Mouse (Mus musculus) limb, embryonic 11.5 days (tissue): ENCODE results near the gene Fgfr2. TPM values are rescaled to one million over a fixed set of nuclear protein-coding genes. Genes with fewer than 3 reads are reported as not detected.

Source experiments
- ATAC-seq: fragments of 200-750 bp; cut with Nextera tagmentation; 2 replicates; pipeline ENCODE4 v1.8.0; 2017; ENCODE audit warnings: low read depth; ENCODE audit not compliant: insufficient number of reproducible peaks, low FRiP score, low TSS enrichment
- DNase-seq: peaks from one replicate; pipeline ENCODE4 v3.0.0-alpha.2; 2015; ENCODE audit warnings: low spot score
- H3K27ac ChIP-seq: fragments of 300-500 bp; sonication (generic); replicated peaks from 2 replicates; pipeline ENCODE4 v1.5.1; 2014; ENCODE audit warnings: low read depth, mild to moderate bottlenecking, low read length
- H3K27me3 ChIP-seq: fragments of 300-500 bp; sonication (generic); 2 replicates; pipeline ENCODE4 v1.6.1; 2014; ENCODE audit warnings: mild to moderate bottlenecking, low read length, mixed read lengths; ENCODE audit not compliant: control insufficient read depth, insufficient read depth
- H3K36me3 ChIP-seq: fragments of 300-500 bp; sonication (generic); 2 replicates; pipeline ENCODE4 v1.6.1; 2014; ENCODE audit warnings: mild to moderate bottlenecking, low read length, moderate library complexity, mixed read lengths; ENCODE audit not compliant: control insufficient read depth, insufficient read depth
- H3K4me1 ChIP-seq: fragments of 300-500 bp; sonication (generic); 2 replicates; pipeline ENCODE4 v1.6.1; 2014; ENCODE audit warnings: low read length, mixed read lengths; ENCODE audit not compliant: control insufficient read depth, insufficient read depth
- H3K4me2 ChIP-seq: fragments of 300-500 bp; sonication (generic); 2 replicates; pipeline ENCODE4 v1.6.1; 2014; ENCODE audit warnings: low read depth, mild to moderate bottlenecking, moderate library complexity; ENCODE audit not compliant: severe bottlenecking
- H3K4me3 ChIP-seq: fragments of 300-500 bp; sonication (generic); 2 replicates; pipeline ENCODE4 v1.5.1; 2014; ENCODE audit warnings: low read depth, low read length
- H3K9ac ChIP-seq: fragments of 300-500 bp; sonication (generic); 2 replicates; pipeline ENCODE4 v1.6.1; 2014; ENCODE audit warnings: mild to moderate bottlenecking, low read length
- H3K9me3 ChIP-seq: fragments of 300-500 bp; sonication (generic); 2 replicates; pipeline ENCODE4 v1.6.1; 2016; ENCODE audit warnings: low read length; ENCODE audit not compliant: control insufficient read depth
- WGBS: fragments of 180-500 bp; shearing (Covaris S2); extraction: QIAGEN DNeasy Blood & Tissue Kit; methylation state at CpG from one replicate; pipeline ENCODE4 v1.1.7; 2014; 5-methylcytosine and 5-hydroxymethylcytosine counted together
- polyA plus RNA-seq: library from polyadenylated mRNA; unstranded; fragments of >200 nt; fragmentation: Nextera tagmentation; extraction: Ambion mirVana; gene quantifications from 2 replicates; pipeline ENCODE4 v1.2.1, GENCODE M21; 2014

Gene Fgfr2
- polyA plus RNA-seq, 1 experiment from 2014 or later, result 60.1 TPM

- Histone ChIP-seq H3K36me3 (no peaks in the 10 kb centered on the region), H3K4me3 (no peak overlapping the region), H3K4me1 (peaks cover 7% of the 10 kb centered on the region; the same call in 1 of the 2 replicates), H3K27me3 (0 out of 2 replicates have a peak, but pooled peaks cover 3% of the 10 kb centered on the region), H3K4me2 (no peak overlapping the region), H3K9ac (no peak overlapping the region), H3K27ac (no peak overlapping the region), H3K9me3 (no peaks in the 10 kb centered on the region)
- ATAC-seq (no peak), DNase-seq (no peak)
- WGBS, result 88% methylated on average over 15 of the region's 15 CpGs
Observed at GRCm38 (mm10) chr7:130325983-130326433, 2797.1 kb downstream of the Fgfr2 start.

- DNase-seq (no peak), ATAC-seq (no peak)
- Histone ChIP-seq H3K27ac (no peak overlapping the region), H3K27me3 (0 out of 2 replicates have a peak, but pooled peaks cover 3% of the 10 kb centered on the region), H3K36me3 (no peaks in the 10 kb centered on the region), H3K9me3 (no peaks in the 10 kb centered on the region), H3K4me2 (no peak overlapping the region), H3K4me1 (peaks cover 10% of the 10 kb centered on the region; the same call in 1 of the 2 replicates), H3K9ac (no peak overlapping the region), H3K4me3 (no peak overlapping the region)
- WGBS, result 45% methylated on average over 14 of the region's 14 CpGs
Observed at GRCm38 (mm10) chr7:130324716-130325401, 2798.3 kb downstream of the Fgfr2 start.

GRCm38 (mm10) chr7:130323766-130324165, 2799.4 kb downstream of the Fgfr2 start:
- H3K27ac ChIP-seq, result no peak overlapping the region
- 0 out of 2 replicates have a peak, but pooled peaks cover 3% of the 10 kb centered on the region for H3K27me3 ChIP-seq
- H3K9me3 ChIP-seq, result no peaks in the 10 kb centered on the region
- H3K36me3 ChIP-seq, result no peaks in the 10 kb centered on the region
- H3K4me1 ChIP-seq, result peaks cover 13% of the 10 kb centered on the region; the same call in 1 of the 2 replicates
- H3K4me3 ChIP-seq, result no peak overlapping the region
- H3K9ac ChIP-seq, result no peak overlapping the region
- DNase-seq, result no peak
- H3K4me2 ChIP-seq, result no peak overlapping the region
- no peak for ATAC-seq
- 73% methylated on average over 4 of the region's 4 CpGs for WGBS

- ATAC-seq (no peak), DNase-seq (peak; percentile 55)
- H3K9me3 ChIP-seq, result no peaks in the 10 kb centered on the region
- H3K27me3 ChIP-seq, result no peaks in the 10 kb centered on the region
- H3K27ac ChIP-seq, result peak overlapping the region; percentile 14; the same call in 1 of the 2 replicates
- H3K4me1 ChIP-seq, result peaks cover 13% of the 10 kb centered on the region; the same call in 1 of the 2 replicates
- no peaks in the 10 kb centered on the region for H3K36me3 ChIP-seq
- H3K4me3 ChIP-seq, result no peak overlapping the region
- H3K9ac ChIP-seq, result no peak overlapping the region; the same call in 1 of the 2 replicates
- 55% methylated on average over 8 of the region's 8 CpGs for WGBS
- H3K4me2 ChIP-seq, result no peak overlapping the region; the same call in 1 of the 2 replicates
Observed at GRCm38 (mm10) chr7:130319799-130320556, 2803.2 kb downstream of the Fgfr2 start.

- 82% methylated on average over 3 of the region's 3 CpGs for WGBS
- no peak for ATAC-seq
- H3K27me3 ChIP-seq, result no peaks in the 10 kb centered on the region
Observed at GRCm38 (mm10) chr7:130316294-130316693, 2806.9 kb downstream of the Fgfr2 start.

GRCm38 (mm10) chr7:130315221-130315620, 2807.9 kb downstream of the Fgfr2 start:
- WGBS, result 79% methylated on average over 6 of the region's 6 CpGs
- H3K9me3 ChIP-seq, result no peaks in the 10 kb centered on the region
- H3K9ac ChIP-seq, result no peak overlapping the region
- ATAC-seq (no peak), DNase-seq (no peak)
- H3K4me2 ChIP-seq, result no peak overlapping the region
- no peak overlapping the region for H3K27ac ChIP-seq
- H3K4me3 ChIP-seq, result no peak overlapping the region
- no peaks in the 10 kb centered on the region for H3K27me3 ChIP-seq
- H3K4me1 ChIP-seq, result peaks cover 6% of the 10 kb centered on the region; the same call in 1 of the 2 replicates
- H3K36me3 ChIP-seq, result no peaks in the 10 kb centered on the region

More at GRCm38 (mm10) chr7:130316294-130316693, 2806.9 kb downstream of the Fgfr2 start:
- Histone ChIP-seq H3K27ac (no peak overlapping the region), H3K4me3 (no peak overlapping the region), H3K4me2 (no peak overlapping the region), H3K9me3 (no peaks in the 10 kb centered on the region), H3K9ac (no peak overlapping the region), H3K36me3 (no peaks in the 10 kb centered on the region), H3K4me1 (peaks cover 6% of the 10 kb centered on the region; the same call in 1 of the 2 replicates)
- no peak for DNase-seq

GRCm38 (mm10) chr7:130314658-130315057, 2808.5 kb downstream of the Fgfr2 start:
- H3K36me3 ChIP-seq, result no peaks in the 10 kb centered on the region
- peaks cover 1% of the 10 kb centered on the region; the same call in 1 of the 2 replicates for H3K4me1 ChIP-seq
- no peak overlapping the region for H3K4me2 ChIP-seq
- H3K4me3 ChIP-seq, result no peak overlapping the region
- H3K9ac ChIP-seq, result no peak overlapping the region
- no peaks in the 10 kb centered on the region for H3K9me3 ChIP-seq
- ATAC-seq, result no peak
- DNase-seq, result no peak
- no peaks in the 10 kb centered on the region for H3K27me3 ChIP-seq
- WGBS, result 91% methylated on average over 6 of the region's 6 CpGs
- no peak overlapping the region for H3K27ac ChIP-seq

GRCm38 (mm10) chr7:130311362-130311761, 2811.8 kb downstream of the Fgfr2 start:
- H3K27ac ChIP-seq, result no peak overlapping the region
- H3K36me3 ChIP-seq, result no peaks in the 10 kb centered on the region
- ATAC-seq, result no peak
- no peaks in the 10 kb centered on the region for H3K27me3 ChIP-seq
- H3K9ac ChIP-seq, result no peak overlapping the region
- H3K9me3 ChIP-seq, result no peaks in the 10 kb centered on the region
- DNase-seq, result no peak
- no peaks in the 10 kb centered on the region for H3K4me1 ChIP-seq
- H3K4me2 ChIP-seq, result no peak overlapping the region
- 88% methylated on average over 4 of the region's 4 CpGs for WGBS
- H3K4me3 ChIP-seq, result no peak overlapping the region
